ENCODE assay signal across 8 mouse cellular contexts in genomic region chr7:66388621-66389532, GRCm38 (mm10). TPM values are rescaled to one million over a fixed set of nuclear protein-coding genes. Genes with fewer than 3 reads are reported as not detected.
A peak's percentile ranks its signal among the peaks of the same experiment; 100 is the strongest.
DNase-seq lines count a peak whose midpoint lies in the region; ATAC-seq lines count a peak whose summit lies in the region.

No protein-coding gene starts in this region.

- H3K4me3 ChIP-seq in forebrain, embryonic 15.5 days, result peak overlapping the region; percentile 50
- H3K4me3 ChIP-seq in neural tube, embryonic 14.5 days (ENCODE audit: low read depth, low read length), result peak overlapping the region; percentile 42

- peak; percentile 88 for DNase-seq in MN1 (ENCODE audit: low spot score)
- DNase-seq in cerebellum, adult 18-20 months, result peak; percentile 60 to 62
- DNase-seq in heart, postnatal 36 days, result peak; percentile 63 to 76
- peak; percentile 75 for DNase-seq in layer of hippocampus, adult 11-12 months (ENCODE audit: low spot score)
- peak; percentile 82 to 84 for DNase-seq in lung, adult 18-20 months
- DNase-seq in thymus, postnatal 25 days, result peak; percentile 16

- peak overlapping the region; percentile 99 for H3K4me2 ChIP-seq in forebrain, embryonic 15.5 days (replicated peaks)
- peak overlapping the region; percentile 96 for H3K4me2 ChIP-seq in neural tube, embryonic 14.5 days (ENCODE audit: low read depth, low read length)

- intact Hi-C loops in heart, postnatal 36 days (cut with DNase I), result loop anchor here (1.0 to 2.0 kb wide), 3 partner anchors 46 to 286 kb away; no protein-coding TSS in a partner anchor

- no peaks in the 10 kb centered on the region for H3K36me3 ChIP-seq in forebrain, embryonic 15.5 days
- H3K36me3 ChIP-seq in neural tube, embryonic 14.5 days (ENCODE audit: control insufficient read depth, insufficient read depth, low read length), result no peaks in the 10 kb centered on the region

- 12% methylated on average over 28 of the region's 28 CpGs for WGBS in forebrain, embryonic 15.5 days
- 16% methylated on average over 28 of the region's 28 CpGs for WGBS in neural tube, embryonic 14.5 days

- H3K4me1 ChIP-seq in forebrain, embryonic 15.5 days, result peaks cover 19% of the 10 kb centered on the region
- 0 out of 2 replicates have a peak, but pooled peaks cover 8% of the 10 kb centered on the region for H3K4me1 ChIP-seq in neural tube, embryonic 14.5 days (ENCODE audit: control insufficient read depth, insufficient read depth, low read length)

- ATAC-seq in forebrain, embryonic 15.5 days (replicated peaks), result peak; percentile 86
- ATAC-seq in neural tube, embryonic 14.5 days (ENCODE audit: low read depth), result peak; percentile 86; the same call in 1 of the 2 replicates

- no peak overlapping the region; the same call in 1 of the 2 replicates for H3K9ac ChIP-seq in forebrain, embryonic 15.5 days (replicated peaks)
- peak overlapping the region; percentile 56 for H3K9ac ChIP-seq in neural tube, embryonic 14.5 days (replicated peaks; ENCODE audit: low read depth, low read length)

- no peak overlapping the region for H3K27ac ChIP-seq in forebrain, embryonic 15.5 days (replicated peaks)
- H3K27ac ChIP-seq in neural tube, embryonic 14.5 days (ENCODE audit: low read depth, low read length), result no peak overlapping the region

- no peaks in the 10 kb centered on the region for H3K9me3 ChIP-seq in forebrain, embryonic 15.5 days
- no peaks in the 10 kb centered on the region for H3K9me3 ChIP-seq in neural tube, embryonic 14.5 days (ENCODE audit: control insufficient read depth, low read length)

- peaks cover 3% of the 10 kb centered on the region for H3K27me3 ChIP-seq in forebrain, embryonic 15.5 days
- peaks cover 6% of the 10 kb centered on the region for H3K27me3 ChIP-seq in neural tube, embryonic 14.5 days (ENCODE audit: control insufficient read depth, insufficient read depth, low read length)

RNA-seq across cellular contexts. Expression of gene Lrrk1, which starts 0.7 kb away (rescaled TPM):
- 2.2 and 2.6 TPM in 2 replicates for polyA plus RNA-seq in forebrain, embryonic 15.5 days (2015; fragmentation: Nextera tagmentation; extraction: Ambion mirVana)
- 10 to 100 TPM; 10.2 to 10.9 TPM for total RNA-seq in heart, postnatal 36 days (2021)
- 1.0 and 6.1 TPM in 2 replicates for polyA plus RNA-seq in neural tube, embryonic 14.5 days (2014; fragmentation: Nextera tagmentation; extraction: Ambion mirVana)

RNA-seq across cellular contexts. Expression of gene Gm10974, which starts 23.2 kb away (rescaled TPM):
- polyA plus RNA-seq in forebrain, embryonic 15.5 days (2015; fragmentation: Nextera tagmentation; extraction: Ambion mirVana), result not detected in 2 replicates
- not detected for total RNA-seq in heart, postnatal 36 days (2021)
- polyA plus RNA-seq in neural tube, embryonic 14.5 days (2014; fragmentation: Nextera tagmentation; extraction: Ambion mirVana), result not detected in 2 replicates

RNA-seq across cellular contexts. Expression of gene Aldh1a3, which starts 38.4 kb away (rescaled TPM):
- 6.6 and 6.7 TPM in 2 replicates for polyA plus RNA-seq in forebrain, embryonic 15.5 days (2015; fragmentation: Nextera tagmentation; extraction: Ambion mirVana)
- 1 to 10 TPM; 1.1 to 1.5 TPM for total RNA-seq in heart, postnatal 36 days (2021)
- 3.0 and 3.5 TPM in 2 replicates for polyA plus RNA-seq in neural tube, embryonic 14.5 days (2014; fragmentation: Nextera tagmentation; extraction: Ambion mirVana)

Comparison
In these comparisons a context has a peak if more than half of its experiments do, and no peak if none do; other contexts are left out.
1. DNase-seq: peak in every context shown above with its lines; median percentile 88 in MN1; 83 in lung, adult 18-20 months; 75 in layer of hippocampus, adult 11-12 months; 70 in heart, postnatal 36 days; 61 in cerebellum, adult 18-20 months; 16 in thymus, postnatal 25 days.